Mouse (Mus musculus) megakaryocyte, embryonic 14.5 days (primary cell): Measurements from ENCODE around the gene Htra3.

ENCODE experiments used
- FLI1 ChIP-seq: IDR thresholded peaks from 2 replicates; pipeline ENCODE4 v1.6.1; 2012; ENCODE audit warnings: low read length, inconsistent platforms, mixed read lengths
- GATA1 ChIP-seq: IDR thresholded peaks from 3 replicates; pipeline ENCODE4 v1.6.1; 2012; ENCODE audit warnings: mixed read lengths, low read length, inconsistent platforms, borderline replicate concordance

- TF ChIP-seq GATA1 (no peak), FLI1 (no peak)
Measured at GRCm38 (mm10) chr5:35648230-35648629, 31.4 kb downstream of the Htra3 start.
